Mouse (Mus musculus): ENCODE measurements around the gene Rnf38.

DNA sequence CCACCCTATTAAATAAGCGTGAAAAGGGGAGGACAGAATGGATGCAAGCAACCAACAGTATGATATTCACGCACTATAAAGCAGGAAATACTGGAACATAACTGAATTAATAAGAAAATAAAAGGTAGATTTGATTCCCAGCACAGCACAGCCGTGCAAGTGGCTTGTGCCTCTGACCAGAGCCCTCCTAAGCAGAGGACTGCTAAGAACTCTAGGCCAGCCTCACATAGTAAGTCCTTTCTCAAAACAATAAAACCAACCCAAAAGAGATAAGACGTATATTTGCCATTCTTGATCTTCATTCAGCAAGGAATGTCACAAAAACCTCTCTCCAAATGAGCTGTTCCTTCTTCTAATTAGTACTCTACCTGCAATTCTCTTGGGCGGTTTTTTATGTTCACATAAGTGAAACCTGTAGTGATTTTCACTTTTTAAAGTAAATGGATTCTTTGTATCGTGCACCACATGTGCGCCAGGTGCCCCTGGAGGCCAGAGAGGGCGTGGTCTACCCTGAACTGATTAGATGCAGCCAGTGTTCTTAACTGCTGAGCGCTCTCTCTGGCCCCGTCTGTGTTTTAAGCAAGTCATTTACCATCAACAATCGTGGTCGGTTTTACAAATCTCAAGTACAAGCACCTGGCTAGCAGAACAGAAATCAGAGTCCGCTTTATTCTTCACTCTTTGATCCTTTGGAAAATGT lies 72.4 kb downstream of the Rnf38 start:
- no peak for TF ChIP-seq CTCF (IDR thresholded peaks at IDR 0.05; ENCODE audit: insufficient read depth, low read length)
- no peak for TF ChIP-seq POLR2A (IDR thresholded peaks at IDR 0.05; ENCODE audit: borderline replicate concordance, extremely low read depth, low read depth, low read length)
